In genomic region chr11:79806911-79807466, GRCm38 (mm10) we compare ENCODE assay signal across 8 mouse cellular contexts.
DNase-seq lines count a peak whose midpoint lies in the region; ATAC-seq and TF ChIP-seq lines count a peak whose summit lies in the region.

No protein-coding gene starts in this region.

- TF ChIP-seq POLR2A in limb, embryonic 14.5 days (IDR thresholded peaks at IDR 0.05; ENCODE audit: borderline replicate concordance, extremely low read depth, insufficient read depth, insufficient read length), result no peak

- H3K27me3 ChIP-seq in heart, embryonic 13.5 days (replicated peaks), result no peaks in the 10 kb centered on the region
- no peaks in the 10 kb centered on the region for H3K27me3 ChIP-seq in hindbrain, embryonic 11.5 days (ENCODE audit: control insufficient read depth, insufficient read depth, low read length)
- no peaks in the 10 kb centered on the region for H3K27me3 ChIP-seq in limb, embryonic 14.5 days (ENCODE audit: control insufficient read depth, insufficient read depth, low read length)
- no peaks in the 10 kb centered on the region for H3K27me3 ChIP-seq in stomach, embryonic 16.5 days (ENCODE audit: control insufficient read depth, insufficient read depth, low read length)

- WGBS in heart, embryonic 13.5 days, result 36% methylated on average over 17 of the region's 17 CpGs
- WGBS in hindbrain, embryonic 11.5 days, result 24% methylated on average over 17 of the region's 17 CpGs
- WGBS in limb, embryonic 14.5 days, result 11% methylated on average over 17 of the region's 17 CpGs
- WGBS in stomach, embryonic 16.5 days, result 7% methylated on average over 17 of the region's 17 CpGs

- no peak for DNase-seq in heart, adult 8-10 months (ENCODE audit: low spot score)
- DNase-seq in NIH3T3 (ENCODE audit: low read depth), result peak; percentile 46
- peak; percentile 38 for DNase-seq in hindbrain, embryonic 11.5 days (ENCODE audit: low spot score)
- DNase-seq in limb, embryonic 14.5 days (ENCODE audit: low spot score), result peak; percentile 75
- no peak for DNase-seq in spleen, postnatal 10 days (ENCODE audit: low spot score in 2 of 2)
- no peak for DNase-seq in adrenal gland, postnatal 10 days

- peak overlapping the region; percentile 71 for H3K27ac ChIP-seq in heart, embryonic 13.5 days (replicated peaks)
- H3K27ac ChIP-seq in hindbrain, embryonic 11.5 days (ENCODE audit: low read depth, low read length), result 0 out of 2 replicates have a peak overlapping the region, but pooled peaks have one; percentile 12
- H3K27ac ChIP-seq in limb, embryonic 14.5 days (replicated peaks; ENCODE audit: low read depth, low read length), result peak overlapping the region; percentile 89
- H3K27ac ChIP-seq in stomach, embryonic 16.5 days (ENCODE audit: low read length), result peak overlapping the region; percentile 88

- peak overlapping the region; percentile 30; the same call in 1 of the 2 replicates for H3K9ac ChIP-seq in heart, embryonic 13.5 days
- no peak overlapping the region for H3K9ac ChIP-seq in hindbrain, embryonic 11.5 days (ENCODE audit: low read depth, low read length)
- no peak overlapping the region for H3K9ac ChIP-seq in limb, embryonic 14.5 days (ENCODE audit: low read depth, low read length, severe bottlenecking)
- no peak overlapping the region; the same call in 1 of the 2 replicates for H3K9ac ChIP-seq in stomach, embryonic 16.5 days (ENCODE audit: low read length)

- no peak overlapping the region for H3K4me3 ChIP-seq in heart, embryonic 13.5 days
- no peak overlapping the region for H3K4me3 ChIP-seq in hindbrain, embryonic 11.5 days (ENCODE audit: low read depth, low read length)
- peak overlapping the region; percentile 8; the same call in 1 of the 2 replicates for H3K4me3 ChIP-seq in limb, embryonic 14.5 days (replicated peaks; ENCODE audit: low read length)
- no peak overlapping the region for H3K4me3 ChIP-seq in stomach, embryonic 16.5 days (replicated peaks; ENCODE audit: low read length)

- peak overlapping the region; percentile 29; the same call in 1 of the 2 replicates for H3K4me2 ChIP-seq in heart, embryonic 13.5 days
- H3K4me2 ChIP-seq in hindbrain, embryonic 11.5 days (replicated peaks; ENCODE audit: low read depth, low read length), result no peak overlapping the region
- H3K4me2 ChIP-seq in limb, embryonic 14.5 days (replicated peaks; ENCODE audit: low read depth, low read length, severe bottlenecking), result peak overlapping the region; percentile 38
- H3K4me2 ChIP-seq in stomach, embryonic 16.5 days (ENCODE audit: low read depth, low read length), result peak overlapping the region; percentile 26; the same call in 1 of the 2 replicates

- no peak for ATAC-seq in heart, embryonic 13.5 days (ENCODE audit: extremely low read depth, insufficient number of reproducible peaks, low FRiP score, low TSS enrichment)
- no peak for ATAC-seq in hindbrain, embryonic 11.5 days (ENCODE audit: low FRiP score)
- ATAC-seq in limb, embryonic 14.5 days (ENCODE audit: low FRiP score, low read depth), result peak; percentile 28
- peak; percentile 36 for ATAC-seq in stomach, embryonic 16.5 days (ENCODE audit: insufficient read depth, low FRiP score)

- no peaks in the 10 kb centered on the region for H3K36me3 ChIP-seq in heart, embryonic 13.5 days
- H3K36me3 ChIP-seq in hindbrain, embryonic 11.5 days (ENCODE audit: control insufficient read depth, insufficient read depth, low read length), result no peaks in the 10 kb centered on the region
- H3K36me3 ChIP-seq in limb, embryonic 14.5 days (ENCODE audit: control insufficient read depth, insufficient read depth, low read length), result no peaks in the 10 kb centered on the region
- H3K36me3 ChIP-seq in stomach, embryonic 16.5 days (ENCODE audit: control insufficient read depth, insufficient read depth, low read length), result no peaks in the 10 kb centered on the region

- H3K9me3 ChIP-seq in heart, embryonic 13.5 days, result peaks cover 10% of the 10 kb centered on the region
- no peaks in the 10 kb centered on the region for H3K9me3 ChIP-seq in hindbrain, embryonic 11.5 days (ENCODE audit: control insufficient read depth, low read length)
- H3K9me3 ChIP-seq in limb, embryonic 14.5 days (ENCODE audit: control insufficient read depth, low read length), result no peaks in the 10 kb centered on the region
- H3K9me3 ChIP-seq in stomach, embryonic 16.5 days (replicated peaks; ENCODE audit: control insufficient read depth, low read length), result 0 out of 2 replicates have a peak, but pooled peaks cover 3% of the 10 kb centered on the region

- peaks cover 24% of the 10 kb centered on the region for H3K4me1 ChIP-seq in heart, embryonic 13.5 days
- H3K4me1 ChIP-seq in hindbrain, embryonic 11.5 days (replicated peaks; ENCODE audit: control insufficient read depth, insufficient read depth, low read length), result peaks cover 6% of the 10 kb centered on the region; the same call in 1 of the 2 replicates
- H3K4me1 ChIP-seq in limb, embryonic 14.5 days (ENCODE audit: control insufficient read depth, insufficient read depth, low read length), result peaks cover 43% of the 10 kb centered on the region
- peaks cover 40% of the 10 kb centered on the region for H3K4me1 ChIP-seq in stomach, embryonic 16.5 days (ENCODE audit: control insufficient read depth, insufficient read depth, low read length)

Comparison
In these comparisons a context has a peak if more than half of its experiments do, and no peak if none do; other contexts are left out.
1. ATAC-seq: peak in limb, embryonic 14.5 days (single experiment) and stomach, embryonic 16.5 days (single experiment); none in heart, embryonic 13.5 days (single experiment) and hindbrain, embryonic 11.5 days (single experiment).
2. H3K27ac ChIP-seq: peak in every context shown above with its lines; median percentile 89 in limb, embryonic 14.5 days; 88 in stomach, embryonic 16.5 days; 71 in heart, embryonic 13.5 days; 12 in hindbrain, embryonic 11.5 days.
3. DNase-seq: peak in NIH3T3 (single experiment), hindbrain, embryonic 11.5 days (single experiment) and limb, embryonic 14.5 days (single experiment); none in heart, adult 8-10 months (single experiment), spleen, postnatal 10 days (0 of 2) and adrenal gland, postnatal 10 days (single experiment).